Mouse (Mus musculus): ENCODE measurements around the gene Cmtm5. TPM values are rescaled to one million over a fixed set of nuclear protein-coding genes. Genes with fewer than 3 reads are reported as not detected.

Gene Cmtm5
- total and polyA plus RNA-seq, 2 experiments from 2014 or later: 19.9 to 22.7 TPM

GRCm38 (mm10) chr14:54903641-54904040, 32.4 kb upstream of the Cmtm5 start:
- H3K9me3 ChIP-seq (ENCODE audit: low read length): no peaks in the 10 kb centered on the region
- no peak for TF ChIP-seq CTCF (IDR thresholded peaks at IDR 0.05; ENCODE audit: low read depth)
- ATAC-seq: no peak
- H3K4me2 ChIP-seq (ENCODE audit: low read depth): no peak overlapping the region
- no peak overlapping the region for H3K9ac ChIP-seq
- no peaks in the 10 kb centered on the region for H3K4me1 ChIP-seq (ENCODE audit: insufficient read depth)
- no peak for DNase-seq
- 93% methylated on average over 4 of the region's 4 CpGs for whole genome bisulfite sequencing
- no peak overlapping the region for H3K27ac ChIP-seq (ENCODE audit: low read depth, low read length)
- no peaks in the 10 kb centered on the region for H3K27me3 ChIP-seq (ENCODE audit: insufficient read depth, low read length)
- H3K36me3 ChIP-seq (ENCODE audit: insufficient read depth): peaks cover 45% of the 10 kb centered on the region
- H3K4me3 ChIP-seq (ENCODE audit: low read depth, low read length): no peak overlapping the region

- DNase-seq: no peak
- no peak overlapping the region for H3K4me3 ChIP-seq (ENCODE audit: low read depth, low read length)
- no peak overlapping the region for H3K4me2 ChIP-seq (ENCODE audit: low read depth)
- 90% methylated on average over 7 of the region's 7 CpGs for WGBS
- TF ChIP-seq CTCF (IDR thresholded peaks at IDR 0.05; ENCODE audit: low read depth): no peak
- peaks cover 52% of the 10 kb centered on the region for H3K36me3 ChIP-seq (ENCODE audit: insufficient read depth)
- H3K27ac ChIP-seq (ENCODE audit: low read depth, low read length): no peak overlapping the region
- H3K9ac ChIP-seq: peak overlapping the region; percentile 3; the same call in 1 of the 2 replicates
- no peaks in the 10 kb centered on the region for H3K9me3 ChIP-seq (ENCODE audit: low read length)
- peaks cover 10% of the 10 kb centered on the region; the same call in 1 of the 2 replicates for H3K4me1 ChIP-seq (ENCODE audit: insufficient read depth)
- no peaks in the 10 kb centered on the region for H3K27me3 ChIP-seq (ENCODE audit: insufficient read depth, low read length)
- no peak for ATAC-seq
These were observed 27.4 kb upstream of the Cmtm5 start for GRCm38 (mm10) chr14:54908682-54909081.

- H3K4me2 ChIP-seq (ENCODE audit: low read depth): peak overlapping the region; percentile 97
- peak overlapping the region; percentile 89 for H3K9ac ChIP-seq
- ATAC-seq (peak; percentile 68), DNase-seq (peak; percentile 58)
- H3K4me1 ChIP-seq (ENCODE audit: insufficient read depth): peaks cover 12% of the 10 kb centered on the region; the same call in 1 of the 2 replicates
- peak overlapping the region; percentile 89 for H3K27ac ChIP-seq (ENCODE audit: low read depth, low read length)
- WGBS: 2% methylated on average over 54 of the region's 69 CpGs
- peak overlapping the region; percentile 76 for H3K4me3 ChIP-seq (ENCODE audit: low read depth, low read length)
- peaks cover 43% of the 10 kb centered on the region for H3K36me3 ChIP-seq (ENCODE audit: insufficient read depth)
- no peaks in the 10 kb centered on the region for H3K27me3 ChIP-seq (ENCODE audit: insufficient read depth, low read length)
- peak; percentile 4; the same call in 1 of the 2 replicates for TF ChIP-seq CTCF (IDR thresholded peaks at IDR 0.05; ENCODE audit: low read depth)
- no peaks in the 10 kb centered on the region for H3K9me3 ChIP-seq (ENCODE audit: low read length)
These were observed 23.8 kb upstream of the Cmtm5 start for GRCm38 (mm10) chr14:54912109-54912850.

GRCm38 (mm10) chr14:54912886-54913285, 23.2 kb upstream of the Cmtm5 start, which contains the start of gene Slc22a17:
Slc22a17 (minus strand) TSS chr14:54913132.
- ATAC-seq (peak; percentile 97), DNase-seq (peak; percentile 94)
- WGBS: under 1% methylated on average over 27 of the region's 28 CpGs
- Histone ChIP-seq H3K4me1 (ENCODE audit: insufficient read depth) (peaks cover 12% of the 10 kb centered on the region; the same call in 1 of the 2 replicates), H3K9ac (peak within 1 kb of the TSS; percentile 89), H3K9me3 (ENCODE audit: low read length) (no peaks in the 10 kb centered on the region), H3K4me2 (ENCODE audit: low read depth) (peak within 1 kb of the TSS; percentile 97), H3K4me3 (ENCODE audit: low read depth, low read length) (peak within 1 kb of the TSS; percentile 76), H3K27me3 (ENCODE audit: insufficient read depth, low read length) (no peaks in the 10 kb centered on the region), H3K36me3 (ENCODE audit: insufficient read depth) (peaks cover 42% of the 10 kb centered on the region), H3K27ac (ENCODE audit: low read depth, low read length) (peak within 1 kb of the TSS; percentile 89)
- TF ChIP-seq CTCF (IDR thresholded peaks at IDR 0.05; ENCODE audit: low read depth): 0 out of 2 replicates have a peak, but pooled peaks have one; percentile 20

GRCm38 (mm10) chr14:54913343-54913742, 22.7 kb upstream of the Cmtm5 start:
- H3K4me1 ChIP-seq (ENCODE audit: insufficient read depth): peaks cover 12% of the 10 kb centered on the region; the same call in 1 of the 2 replicates
- peak overlapping the region; percentile 97 for H3K4me2 ChIP-seq (ENCODE audit: low read depth)
- H3K36me3 ChIP-seq (ENCODE audit: insufficient read depth): peaks cover 37% of the 10 kb centered on the region
- H3K9ac ChIP-seq: peak overlapping the region; percentile 89
- no peaks in the 10 kb centered on the region for H3K9me3 ChIP-seq (ENCODE audit: low read length)
- WGBS: 9% methylated on average over 10 of the region's 10 CpGs
- no peaks in the 10 kb centered on the region for H3K27me3 ChIP-seq (ENCODE audit: insufficient read depth, low read length)
- H3K27ac ChIP-seq (ENCODE audit: low read depth, low read length): peak overlapping the region; percentile 89
- no peak for TF ChIP-seq CTCF (IDR thresholded peaks at IDR 0.05; ENCODE audit: low read depth)
- DNase-seq (no peak), ATAC-seq (no peak)
- peak overlapping the region; percentile 76 for H3K4me3 ChIP-seq (ENCODE audit: low read depth, low read length)

- Histone ChIP-seq H3K4me3 (ENCODE audit: low read depth, low read length) (no peak overlapping the region), H3K27ac (ENCODE audit: low read depth, low read length) (no peak overlapping the region), H3K4me1 (ENCODE audit: insufficient read depth) (peaks cover under 1% of the 10 kb centered on the region; the same call in 1 of the 2 replicates), H3K9me3 (ENCODE audit: low read length) (0 out of 2 replicates have a peak, but pooled peaks cover 8% of the 10 kb centered on the region), H3K9ac (no peak overlapping the region), H3K4me2 (ENCODE audit: low read depth) (no peak overlapping the region), H3K27me3 (ENCODE audit: insufficient read depth, low read length) (no peaks in the 10 kb centered on the region), H3K36me3 (ENCODE audit: insufficient read depth) (peaks cover 28% of the 10 kb centered on the region)
- no peak for DNase-seq
- WGBS: 95% methylated on average over 16 of the region's 16 CpGs
- no peak for TF ChIP-seq CTCF (IDR thresholded peaks at IDR 0.05; ENCODE audit: low read depth)
- no peak for ATAC-seq
These were observed 15.9 kb upstream of the Cmtm5 start for GRCm38 (mm10) chr14:54920076-54920685.
